Mouse (Mus musculus) cerebral cortex, adult 2 months (tissue): ENCODE results near the gene Gm45713.

Experiments used
- WGBS: fragments of 180-500 bp; shearing (Covaris S2); methylation state at CpG from one replicate; pipeline ENCODE4 v1.1.7; 2018; 5-methylcytosine and 5-hydroxymethylcytosine counted together

The Gm45713 gene

DNA sequence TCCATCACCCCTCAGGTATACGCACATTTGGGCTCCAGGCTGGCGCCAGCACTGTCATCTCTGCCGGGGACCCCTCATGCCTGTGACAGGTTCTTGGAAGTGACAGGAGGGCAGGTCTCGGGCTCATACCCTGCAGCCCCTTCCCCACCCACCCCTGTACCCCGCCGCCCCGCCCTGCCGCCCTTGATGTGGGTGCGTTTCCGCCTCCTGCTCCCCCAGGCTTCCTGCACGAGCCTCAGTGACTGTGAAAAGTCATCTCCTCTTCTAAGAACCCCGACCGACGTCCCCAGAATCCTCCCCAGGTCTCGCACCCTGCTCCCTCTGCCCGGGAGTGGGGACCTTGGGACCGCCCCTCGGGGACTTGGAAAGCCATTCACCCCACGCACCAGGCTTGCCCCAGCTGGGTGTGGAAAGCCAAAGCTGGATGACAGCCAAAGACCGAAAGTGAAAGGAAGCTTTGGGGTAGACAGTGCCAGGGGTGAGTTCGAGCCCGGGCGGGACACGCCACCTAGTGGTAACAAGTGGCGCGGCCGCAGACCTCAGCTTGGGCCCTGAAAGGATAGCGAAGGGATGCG is at the start of gene Gm45713, which contains the start of gene Flt3l:
Gene Gm45713, minus strand, starts transcription at position 239 of the 575 bp plus-strand sequence.
Gene Flt3l, minus strand, starts transcription at position 440 of the 575 bp plus-strand sequence.
- WGBS = 5% methylated on average over 29 of the region's 29 CpGs

DNA sequence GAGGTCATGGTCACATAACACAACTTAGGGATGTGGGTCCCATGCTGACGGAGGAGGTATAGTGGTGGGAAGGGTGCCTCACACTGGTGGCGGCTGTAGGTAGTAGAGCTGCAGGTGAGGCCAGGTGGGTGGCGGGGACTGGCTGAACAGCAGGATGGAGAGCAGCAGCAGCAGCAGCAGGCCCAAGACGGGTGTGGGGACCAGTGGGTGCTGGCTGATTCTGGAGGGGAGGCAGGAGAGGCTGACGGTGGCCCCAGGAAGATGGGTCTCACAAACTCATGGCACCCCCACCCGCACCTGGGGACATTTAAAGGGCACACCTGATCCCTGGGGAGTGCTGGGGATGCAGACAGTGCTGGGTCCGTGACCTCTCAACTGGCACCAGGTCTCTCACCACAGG is 47.6 kb upstream of the Gm45713 start:
- 79% methylated on average over 7 of the region's 7 CpGs for WGBS

DNA sequence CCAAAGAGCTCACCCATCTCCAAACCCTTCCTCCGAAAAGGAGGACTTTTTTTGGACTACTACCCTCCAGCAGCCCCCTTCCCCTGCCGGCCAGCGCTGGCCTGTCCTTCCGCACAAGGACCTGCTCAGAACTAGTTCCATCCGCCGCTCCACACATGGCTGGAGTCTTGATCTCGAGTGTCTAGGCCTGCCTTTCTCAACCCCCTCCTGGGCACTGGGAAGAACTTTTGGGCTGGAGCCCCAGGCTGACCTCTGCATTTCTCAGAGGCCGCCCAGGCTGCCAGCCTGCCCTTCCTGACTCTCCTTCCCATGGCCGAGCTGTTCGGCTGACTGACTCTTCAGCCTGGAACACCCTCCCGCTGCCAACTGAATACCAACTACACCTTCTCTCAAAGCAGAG is 46.6 kb upstream of the Gm45713 start:
- WGBS = 12% methylated on average over 11 of the region's 11 CpGs

DNA sequence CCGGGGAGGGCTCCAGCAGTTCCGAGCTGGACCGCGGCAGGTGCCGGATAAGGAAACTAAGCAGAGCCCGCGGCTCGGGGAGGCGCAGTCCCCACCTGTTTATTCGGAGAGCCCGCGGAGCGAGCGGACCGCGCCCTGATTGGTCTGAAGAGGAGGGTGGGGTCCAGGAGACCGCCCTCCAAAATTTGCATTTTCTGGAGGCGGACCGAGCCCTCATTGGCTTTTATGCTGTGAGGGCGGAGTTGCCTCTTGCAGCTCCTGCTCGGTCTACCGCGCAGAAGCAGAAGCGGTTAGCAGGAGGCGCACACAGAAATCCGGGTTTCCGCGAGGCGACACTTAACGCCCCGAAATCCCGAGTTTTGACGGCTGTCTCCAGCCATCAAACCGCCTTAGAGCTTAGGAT is 46.2 kb upstream of the Gm45713 start:
- WGBS = under 1% methylated on average over 34 of the region's 34 CpGs

DNA sequence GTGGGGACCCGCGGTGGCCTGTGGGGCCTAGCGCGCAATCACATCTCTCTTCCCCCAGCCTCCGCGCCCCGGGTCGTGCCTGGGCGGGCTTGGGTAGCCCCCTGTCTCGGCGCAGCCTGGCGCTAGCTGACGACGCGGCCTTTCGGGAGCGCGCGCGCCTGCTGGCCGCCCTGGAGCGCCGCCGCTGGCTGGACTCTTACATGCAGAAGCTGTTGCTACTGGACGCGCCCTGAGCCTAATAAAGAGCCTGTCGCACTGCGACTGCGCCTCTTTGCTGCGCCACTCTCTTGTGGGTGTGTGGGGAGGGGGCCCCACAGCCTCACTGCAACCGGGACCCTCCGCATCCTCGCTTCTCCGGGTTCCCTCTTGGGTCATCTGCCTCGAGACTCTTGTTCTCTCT is 45.5 kb upstream of the Gm45713 start:
- 3% methylated on average over 35 of the region's 35 CpGs for WGBS

DNA sequence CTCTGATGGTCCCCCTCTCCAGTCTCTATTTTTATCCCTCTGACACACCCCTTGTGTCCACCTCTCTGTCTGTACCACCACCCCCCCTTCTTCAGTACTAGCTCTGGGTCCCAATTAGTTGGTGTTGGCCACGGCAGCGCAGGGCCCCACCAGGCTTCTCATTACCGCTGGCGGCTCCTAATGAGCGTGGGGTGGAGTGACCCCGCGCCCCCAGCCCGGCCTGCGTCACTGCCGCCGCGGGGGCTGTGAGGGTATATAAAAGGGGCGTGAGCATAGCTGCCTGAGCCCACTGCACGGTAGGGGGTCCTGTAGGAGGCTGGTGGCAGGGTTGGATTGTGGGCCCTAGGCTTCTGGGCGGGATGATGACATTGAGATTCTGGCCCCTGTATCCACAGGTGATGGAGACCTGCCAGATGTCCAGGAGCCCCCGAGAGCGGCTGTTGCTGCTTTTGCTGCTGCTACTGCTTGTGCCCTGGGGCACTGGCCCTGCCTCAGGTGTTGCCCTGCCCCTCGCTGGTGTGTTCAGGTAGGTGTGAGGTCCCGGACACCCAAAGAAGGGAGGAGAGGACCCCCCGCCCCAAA is 45.0 kb upstream of the Gm45713 start, which contains the start of gene Pth2:
Gene Pth2, plus strand, starts transcription at position 100 of the 582 bp plus-strand sequence.
- WGBS = 21% methylated on average over 20 of the region's 20 CpGs

DNA sequence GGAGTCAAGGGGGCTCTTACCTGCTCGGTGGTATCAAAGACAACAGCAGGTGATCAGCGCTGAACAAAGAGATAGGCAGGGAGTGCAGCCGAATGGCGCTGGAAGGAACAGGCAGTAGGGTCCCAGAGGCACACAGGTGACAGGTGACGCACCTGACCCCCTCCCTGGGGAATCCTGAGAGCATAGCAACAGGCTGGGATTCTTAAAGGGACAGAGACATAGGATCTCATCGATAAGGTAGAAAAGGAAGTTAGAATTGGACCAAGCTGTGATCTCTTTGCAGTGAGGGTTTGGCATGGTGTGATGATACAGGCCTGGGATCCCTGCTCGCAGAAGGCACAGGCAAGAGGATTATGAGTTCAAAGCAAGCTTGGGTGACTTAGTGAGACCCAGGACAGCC is 43.4 kb upstream of the Gm45713 start, which contains the start of gene Gfy:
Gene Gfy, minus strand, starts transcription at position 101 of the 400 bp plus-strand sequence.
- WGBS = 43% methylated on average over 7 of the region's 7 CpGs

DNA sequence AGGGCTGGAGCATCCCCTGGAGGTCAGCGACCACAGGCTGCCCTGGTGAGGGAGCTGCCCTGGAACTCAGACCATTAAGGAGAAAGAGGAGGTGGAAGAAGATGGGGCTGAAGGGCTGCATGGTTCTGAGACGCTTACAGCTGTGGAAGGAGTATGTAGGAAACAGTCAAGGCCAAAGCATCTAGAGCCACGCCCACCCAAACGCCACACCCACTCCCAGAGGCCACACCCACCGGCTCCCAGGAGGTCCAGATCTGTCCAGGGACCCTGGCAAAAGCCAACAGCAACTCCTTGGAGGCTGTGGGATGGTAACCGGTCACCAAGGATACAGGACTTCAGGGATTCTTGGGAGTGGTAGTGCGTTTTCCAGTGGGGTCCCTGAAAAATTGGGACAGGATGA is 42.5 kb upstream of the Gm45713 start:
- WGBS = 27% methylated on average over 7 of the region's 7 CpGs

DNA sequence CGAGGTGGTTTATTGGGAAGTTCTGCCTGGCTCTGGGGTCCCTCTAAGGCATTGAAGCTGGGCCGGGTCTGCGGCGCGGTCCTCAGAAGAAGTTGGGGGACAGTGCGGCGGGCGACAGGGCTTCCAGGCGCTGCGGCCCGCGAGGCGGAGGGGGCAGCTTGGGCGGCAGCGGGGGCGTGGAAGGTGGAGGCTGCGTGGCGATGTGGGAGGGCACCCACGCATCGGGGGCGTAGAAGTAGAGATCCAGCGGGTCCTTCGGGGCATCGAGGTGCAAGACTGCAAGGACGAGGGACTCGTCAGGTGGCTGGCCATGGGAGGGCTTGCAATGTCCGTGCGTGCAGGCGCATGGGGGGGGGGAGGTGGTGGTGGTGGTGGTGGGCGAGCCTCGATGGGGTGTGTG is 40.3 kb upstream of the Gm45713 start:
- WGBS = 3% methylated on average over 31 of the region's 31 CpGs

DNA sequence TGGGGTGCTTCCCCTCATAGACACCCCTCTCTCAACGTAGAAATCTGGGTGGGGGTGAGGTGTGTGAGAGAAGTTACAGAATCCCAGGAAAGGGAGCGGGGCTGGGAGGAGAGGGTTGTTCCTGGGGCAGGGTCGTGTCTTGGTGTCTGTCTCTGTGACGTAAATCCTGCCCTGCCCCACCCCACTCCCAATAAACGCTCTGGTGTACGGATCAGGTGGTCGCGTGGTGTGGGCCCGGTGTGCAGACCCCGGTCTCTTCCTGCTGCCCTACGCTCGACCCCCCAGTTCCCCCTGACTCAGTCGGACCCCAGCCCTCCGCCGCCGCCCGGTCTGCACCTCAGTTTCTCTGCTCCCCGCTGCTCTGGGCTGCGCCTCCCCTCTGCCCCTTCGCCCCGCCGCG is 39.9 kb upstream of the Gm45713 start:
- WGBS = 3% methylated on average over 23 of the region's 23 CpGs

DNA sequence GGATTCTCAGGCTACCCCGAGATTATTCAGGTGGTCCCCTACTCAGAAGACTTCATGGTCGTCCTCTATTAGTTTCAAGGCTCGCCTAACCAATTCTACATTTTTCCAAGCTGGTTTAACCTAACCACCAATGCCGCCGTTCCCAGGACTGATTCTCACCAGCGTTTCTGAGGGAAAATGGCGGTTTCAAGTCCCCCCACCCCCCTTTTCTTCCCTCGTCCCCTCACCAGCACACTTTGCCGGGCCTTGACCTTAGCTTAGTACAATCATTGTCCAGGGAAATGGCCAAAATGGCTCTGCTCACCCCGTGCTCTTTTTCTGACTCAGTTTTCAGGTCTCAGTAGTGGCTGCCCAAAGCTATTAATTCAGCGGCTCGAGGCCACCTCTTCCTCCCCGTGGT is 39.4 kb upstream of the Gm45713 start:
- WGBS = 8% methylated on average over 13 of the region's 13 CpGs

DNA sequence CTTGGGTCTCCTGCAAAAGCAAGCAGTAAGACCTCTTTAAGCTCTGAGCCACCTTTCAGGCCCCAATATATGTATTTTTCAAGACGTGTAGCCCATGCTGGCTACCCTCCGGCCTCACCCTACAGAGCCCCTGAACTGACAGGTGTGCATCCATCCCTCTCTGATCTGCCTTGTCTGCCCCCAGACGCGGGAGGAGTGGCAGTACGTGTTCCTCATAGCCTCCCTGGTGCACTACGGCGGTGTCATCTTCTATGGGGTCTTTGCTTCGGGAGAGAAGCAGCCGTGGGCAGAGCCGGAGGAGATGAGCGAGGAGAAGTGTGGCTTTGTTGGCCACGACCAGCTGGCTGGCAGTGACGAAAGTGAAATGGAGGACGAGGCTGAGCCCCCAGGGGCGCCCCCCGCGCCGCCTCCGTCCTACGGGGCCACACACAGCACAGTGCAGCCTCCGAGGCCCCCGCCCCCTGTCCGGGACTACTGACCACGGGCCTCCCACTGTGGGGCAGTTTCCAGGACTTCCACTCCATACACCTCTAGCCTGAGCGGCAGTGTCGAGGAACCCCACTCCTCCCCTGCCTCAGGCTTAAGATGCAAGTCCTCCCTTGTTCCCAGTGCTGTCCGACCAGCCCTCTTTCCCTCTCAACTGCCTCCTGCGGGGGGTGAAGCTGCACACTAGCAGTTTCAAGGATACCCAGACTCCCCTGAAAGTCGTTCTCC is 38.7 kb upstream of the Gm45713 start:
- WGBS = 6% methylated on average over 29 of the region's 29 CpGs

DNA sequence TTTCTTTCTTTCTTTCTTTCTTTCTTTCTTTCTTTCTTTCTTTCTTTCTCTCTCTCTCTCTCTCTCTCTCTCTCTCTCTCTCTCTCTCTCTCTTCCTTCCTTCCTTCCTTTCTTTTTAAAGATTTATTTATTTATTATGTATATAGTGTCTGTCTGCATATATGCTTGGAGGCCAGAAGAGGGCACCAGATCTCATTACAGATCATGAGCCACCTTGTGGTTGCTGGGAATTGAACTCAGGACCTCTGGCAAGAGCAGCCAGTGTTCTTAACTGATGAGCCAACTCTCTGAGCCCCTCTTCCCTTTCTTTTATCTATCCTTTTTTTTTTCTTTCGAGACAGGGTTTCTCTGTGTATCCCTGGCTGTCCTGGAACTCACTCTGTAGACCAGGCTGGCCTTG is 37.7 kb upstream of the Gm45713 start:
- 67% methylated on average over 1 of the region's 1 CpGs for WGBS

DNA sequence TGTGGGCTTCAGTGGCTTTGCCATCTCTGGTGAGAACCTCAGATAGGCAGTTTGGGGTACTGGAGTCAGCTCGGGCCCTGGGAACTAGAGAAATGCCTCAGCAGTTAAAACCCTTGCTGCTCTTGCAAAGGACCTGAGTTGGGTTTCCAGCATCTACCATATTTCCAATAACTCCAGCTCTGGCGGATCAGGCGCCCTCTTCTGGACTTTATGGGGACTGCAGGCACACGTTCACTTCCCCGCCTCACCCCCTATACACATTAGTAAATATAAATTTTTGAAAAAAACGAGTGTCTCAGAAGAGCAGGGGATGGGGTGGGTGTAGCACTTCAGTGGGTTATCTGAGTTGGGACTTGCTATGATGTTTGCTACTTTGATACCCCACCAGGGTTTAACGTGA is 36.9 kb upstream of the Gm45713 start:
- 52% methylated on average over 7 of the region's 7 CpGs for WGBS

DNA sequence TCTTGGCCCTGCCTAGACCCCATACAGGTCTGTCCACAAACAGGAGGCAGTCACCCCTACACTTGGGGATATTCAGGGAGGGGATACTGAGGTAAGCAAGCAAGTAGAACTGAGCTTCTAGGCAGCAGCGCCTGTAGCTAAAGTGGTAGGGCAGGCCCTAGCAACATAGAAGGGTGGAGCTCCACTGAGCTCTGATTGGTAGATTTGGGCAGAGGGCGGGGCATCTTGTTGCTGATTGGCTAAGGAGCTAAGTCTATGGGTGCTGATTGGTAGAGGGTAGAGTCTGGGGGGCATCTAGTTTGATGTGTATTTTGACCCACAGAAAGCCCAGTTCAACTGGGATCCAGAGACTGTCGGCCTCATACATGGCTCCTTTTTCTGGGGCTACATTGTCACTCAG is 33.5 kb upstream of the Gm45713 start:
- whole genome bisulfite sequencing = 73% methylated on average over 3 of the region's 3 CpGs

DNA sequence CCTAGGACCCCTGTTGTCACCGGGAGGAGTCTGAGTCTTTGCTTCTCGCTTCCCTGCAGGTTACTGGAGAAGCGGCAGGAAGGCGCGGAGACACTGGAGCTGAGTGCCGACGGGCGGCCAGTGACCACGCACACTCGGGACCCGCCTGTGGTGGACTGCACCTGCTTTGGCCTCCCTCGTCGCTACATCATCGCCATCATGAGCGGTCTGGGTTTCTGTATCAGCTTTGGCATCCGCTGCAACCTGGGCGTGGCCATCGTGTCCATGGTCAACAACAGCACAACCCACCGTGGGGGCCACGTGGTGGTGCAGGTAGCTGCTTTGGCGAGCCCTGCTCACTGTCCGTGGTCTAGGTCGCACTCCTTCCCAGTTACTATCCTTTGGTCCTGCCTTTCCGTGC is 32.6 kb upstream of the Gm45713 start:
- 7% methylated on average over 24 of the region's 24 CpGs for WGBS

DNA sequence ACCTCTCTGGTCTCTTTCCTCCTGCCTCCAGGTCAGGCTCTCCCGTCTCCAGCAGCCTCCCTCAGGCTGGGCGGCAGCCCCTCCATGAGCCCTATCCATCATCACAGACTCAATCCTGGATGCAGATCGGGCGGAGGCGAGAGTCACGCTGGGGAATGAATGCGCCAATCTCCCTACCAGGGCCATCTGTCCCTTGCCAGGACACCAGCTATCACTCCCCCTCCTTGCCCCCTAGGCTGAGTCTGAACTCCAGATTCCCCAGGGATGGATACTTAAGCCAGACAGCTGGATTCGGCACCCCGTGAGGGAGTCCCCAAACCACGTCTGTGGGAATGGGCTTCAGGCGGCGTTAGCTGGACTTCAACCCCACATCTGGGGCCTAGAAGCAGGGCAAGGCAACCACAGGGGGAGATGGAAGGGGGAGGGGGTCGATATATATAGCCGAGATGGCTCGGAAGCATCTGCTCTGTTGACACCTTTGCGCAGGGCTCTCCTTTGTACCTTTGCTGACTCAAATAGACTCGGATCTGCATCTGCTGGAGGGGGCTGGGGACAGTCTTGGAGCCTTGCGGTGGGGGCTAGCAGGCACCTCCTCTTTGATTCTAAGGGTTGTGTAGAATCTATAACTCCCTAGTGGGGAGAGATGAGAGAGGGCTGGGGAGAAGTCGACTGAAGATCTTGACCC is 31.9 kb upstream of the Gm45713 start:
- WGBS = 6% methylated on average over 19 of the region's 19 CpGs

DNA sequence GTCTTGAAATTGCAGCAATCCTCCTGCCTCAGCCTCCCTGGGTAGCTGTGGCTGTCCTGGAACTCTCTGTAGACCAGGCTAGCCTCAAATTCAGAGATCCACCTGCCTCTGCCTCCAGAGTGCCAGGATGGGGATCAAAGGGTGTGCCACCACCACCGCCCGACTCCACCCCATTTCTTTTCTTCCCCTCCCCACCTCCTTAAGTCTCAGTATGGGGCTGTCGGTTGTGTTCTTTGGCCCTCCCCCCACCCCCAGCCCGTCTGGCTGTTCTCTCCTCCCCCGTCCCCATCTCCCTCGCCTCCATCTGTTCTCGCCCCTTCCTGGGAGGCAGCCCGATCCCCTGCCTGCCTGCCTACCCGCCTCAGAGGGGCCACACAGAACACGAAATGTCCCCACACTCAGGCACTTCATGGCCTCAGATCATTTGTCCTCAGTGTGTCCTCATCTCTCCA is 30.9 kb upstream of the Gm45713 start:
- WGBS = 18% methylated on average over 10 of the region's 10 CpGs

DNA sequence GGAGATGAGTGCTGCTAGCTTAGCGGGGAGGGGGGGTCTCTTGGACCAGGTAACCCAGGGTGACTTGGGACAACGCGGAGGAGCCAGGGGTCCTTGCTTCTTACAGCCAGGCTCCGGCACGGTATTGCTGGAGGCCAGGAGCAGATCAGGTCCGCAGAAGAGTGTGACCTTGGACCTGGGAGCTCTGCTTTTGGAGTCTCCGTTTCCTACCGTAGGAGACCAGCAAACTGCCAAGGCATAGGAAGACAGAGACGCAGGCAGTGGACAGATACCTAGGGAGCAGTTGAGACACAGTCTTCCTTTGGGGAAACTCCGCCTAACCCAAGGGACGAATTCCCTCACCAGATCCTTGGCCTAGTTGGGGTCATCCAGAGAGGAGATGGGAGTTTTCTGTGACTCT is 29.7 kb upstream of the Gm45713 start:
- WGBS = 40% methylated on average over 11 of the region's 11 CpGs

DNA sequence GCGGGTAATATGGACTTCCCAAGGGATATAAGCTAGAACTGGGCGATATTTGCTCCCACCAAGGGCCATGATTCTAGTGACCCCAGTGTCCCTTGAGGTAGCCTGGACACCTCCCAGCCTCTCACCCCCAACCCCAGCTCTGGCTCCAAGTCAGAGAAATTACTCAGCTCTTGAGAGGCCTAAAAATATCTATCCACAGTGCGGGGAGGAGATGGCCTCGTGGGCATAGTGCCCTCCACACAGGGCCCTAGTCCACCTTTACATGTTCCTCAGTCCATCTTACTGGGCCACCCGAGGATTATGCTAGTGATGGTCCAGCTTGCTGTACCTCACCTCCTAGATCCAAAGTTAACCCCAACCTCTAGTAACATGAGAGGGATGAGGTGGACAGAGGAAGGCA is 28.8 kb upstream of the Gm45713 start:
- WGBS = 41% methylated on average over 5 of the region's 5 CpGs

DNA sequence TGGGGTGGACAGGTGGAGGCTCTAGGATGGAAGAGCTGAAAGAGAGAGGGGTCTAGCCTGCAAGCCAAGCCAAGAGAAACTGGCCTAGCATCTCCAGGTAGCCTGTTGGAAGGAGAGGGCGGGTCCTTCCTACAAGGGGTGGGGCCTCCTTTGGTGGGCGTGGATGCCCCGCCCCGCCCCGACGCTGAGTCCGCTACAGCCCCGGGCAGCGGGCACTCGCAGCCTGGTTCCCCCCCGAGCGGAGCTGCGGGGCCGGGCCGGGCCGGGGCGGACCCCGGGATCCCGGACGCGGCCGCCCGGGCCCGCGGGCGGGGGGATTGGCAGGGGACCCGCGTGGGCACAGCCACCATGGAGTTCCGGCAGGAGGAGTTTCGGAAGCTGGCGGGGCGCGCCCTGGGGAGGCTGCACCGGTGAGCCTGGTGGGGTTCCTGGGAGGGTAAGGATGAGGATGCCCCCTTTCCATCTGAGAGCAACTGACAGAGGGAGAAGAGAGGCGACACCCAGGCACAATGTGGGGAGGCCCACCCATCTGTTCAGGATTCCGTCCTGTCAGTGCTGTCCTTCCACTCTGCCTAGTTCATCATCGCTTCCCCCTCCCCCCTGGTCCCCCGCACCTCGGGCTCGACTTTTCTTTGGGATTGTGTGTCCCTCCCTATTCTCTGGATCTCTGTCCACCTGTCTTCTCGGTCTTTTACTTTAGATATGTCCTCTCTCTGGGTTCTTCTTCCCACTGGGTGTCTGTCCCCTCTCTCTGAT is 27.9 kb upstream of the Gm45713 start, which contains the start of gene Slc17a7:
Gene Slc17a7, plus strand, starts transcription at position 215 of the 756 bp plus-strand sequence.
- whole genome bisulfite sequencing = 3% methylated on average over 41 of the region's 41 CpGs
